Mouse (Mus musculus) lung, embryonic 14.5 days (tissue): Measurements from ENCODE around the gene 2310003L06Rik. TPM values are rescaled to one million over a fixed set of nuclear protein-coding genes. Genes with fewer than 3 reads are reported as not detected.

Experiments used
- ATAC-seq: fragments of 200-750 bp; cut with Nextera tagmentation; 2 replicates; pipeline ENCODE4 v1.8.0; 2017; ENCODE audit warnings: mild to moderate bottlenecking, moderate TSS enrichment, moderate library complexity; ENCODE audit not compliant: insufficient read depth
- DNase-seq: peaks from one replicate; pipeline ENCODE4 v3.0.0-alpha.2; 2015
- H3K27ac ChIP-seq: fragments of 300-500 bp; sonication (generic); 2 replicates; pipeline ENCODE4 v1.5.1; 2014; ENCODE audit warnings: low read depth, mild to moderate bottlenecking, moderate library complexity
- H3K27me3 ChIP-seq: fragments of 300-500 bp; sonication (generic); 2 replicates; pipeline ENCODE4 v1.6.1; 2014; ENCODE audit warnings: low read length, control low read depth; ENCODE audit not compliant: insufficient read depth
- H3K36me3 ChIP-seq: fragments of 300-500 bp; sonication (generic); 2 replicates; pipeline ENCODE4 v1.6.1; 2014; ENCODE audit warnings: control low read depth; ENCODE audit not compliant: insufficient read depth
- H3K4me1 ChIP-seq: fragments of 300-500 bp; sonication (generic); 2 replicates; pipeline ENCODE4 v1.6.1; 2014; ENCODE audit warnings: antibody characterized with exemption, control low read depth; ENCODE audit not compliant: insufficient read depth
- H3K4me2 ChIP-seq: fragments of 300-500 bp; sonication (generic); 2 replicates; pipeline ENCODE4 v1.6.1; 2014; ENCODE audit warnings: mild to moderate bottlenecking
- H3K4me3 ChIP-seq: fragments of 300-500 bp; sonication (generic); 2 replicates; pipeline ENCODE4 v1.5.1; 2014; ENCODE audit warnings: low read depth, low read length
- H3K9ac ChIP-seq: fragments of 300-500 bp; sonication (generic); 2 replicates; pipeline ENCODE4 v1.6.1; 2014
- H3K9me3 ChIP-seq: fragments of 300-500 bp; sonication (generic); 2 replicates; pipeline ENCODE4 v1.6.1; 2016; ENCODE audit warnings: low read depth, low read length, control low read depth
- CTCF ChIP-seq: IDR thresholded peaks from 2 replicates; pipeline ENCODE4 v1.5.1; 2016; ENCODE audit warnings: antibody characterized with exemption, low read depth
- WGBS: fragments of 180-500 bp; shearing (Covaris S2); extraction: QIAGEN DNeasy Blood & Tissue Kit; methylation state at CpG from one replicate; pipeline ENCODE4 v1.1.7; 2014; 5-methylcytosine and 5-hydroxymethylcytosine counted together
- polyA plus RNA-seq: library from polyadenylated mRNA; unstranded; fragments of >200 nt; fragmentation: Nextera tagmentation; extraction: Ambion mirVana; gene quantifications from 2 replicates; pipeline ENCODE4 v1.2.1, GENCODE M21; 2014

Gene 2310003L06Rik
- polyA plus RNA-seq = not detected in 2 replicates

- Histone ChIP-seq H3K4me1 (no peaks in the 10 kb centered on the region), H3K4me3 (no peak within 1 kb of the TSS), H3K27ac (no peak within 1 kb of the TSS), H3K9me3 (no peaks in the 10 kb centered on the region), H3K4me2 (no peak within 1 kb of the TSS), H3K36me3 (no peaks in the 10 kb centered on the region), H3K27me3 (no peaks in the 10 kb centered on the region), H3K9ac (no peak within 1 kb of the TSS)
- DNase-seq (no peak), ATAC-seq (no peak)
- no peak for TF ChIP-seq CTCF
- WGBS = 47% methylated on average over 2 of the region's 2 CpGs
Measured at GRCm38 (mm10) chr5:87969201-87969600, at the start of gene 2310003L06Rik, which contains the start of gene Gm28434. Gene 2310003L06Rik, plus strand, starts transcription at chr5:87969459. Gene Gm28434, plus strand, starts transcription at chr5:87969517.

- H3K9me3 ChIP-seq = no peaks in the 10 kb centered on the region
- no peaks in the 10 kb centered on the region for H3K4me1 ChIP-seq
- H3K27me3 ChIP-seq = no peaks in the 10 kb centered on the region
- no peak within 1 kb of the TSS for H3K9ac ChIP-seq
- ATAC-seq (no peak), DNase-seq (no peak)
- no peaks in the 10 kb centered on the region for H3K36me3 ChIP-seq
- no peak within 1 kb of the TSS for H3K4me3 ChIP-seq
- no peak within 1 kb of the TSS for H3K4me2 ChIP-seq
- TF ChIP-seq CTCF = no peak
- WGBS = 37% methylated on average over 5 of the region's 5 CpGs
- H3K27ac ChIP-seq = no peak within 1 kb of the TSS
Measured at GRCm38 (mm10) chr5:87925372-87925771, 43.9 kb upstream of the 2310003L06Rik start, which contains the start of gene Csn3. Gene Csn3, plus strand, starts transcription at chr5:87925579.

- no peaks in the 10 kb centered on the region for H3K4me1 ChIP-seq
- no peak for TF ChIP-seq CTCF
- H3K27me3 ChIP-seq = no peaks in the 10 kb centered on the region
- H3K4me2 ChIP-seq = no peak overlapping the region
- no peaks in the 10 kb centered on the region for H3K36me3 ChIP-seq
- H3K9me3 ChIP-seq = no peaks in the 10 kb centered on the region
- H3K9ac ChIP-seq = no peak overlapping the region
- DNase-seq (no peak), ATAC-seq (no peak)
- WGBS = 74% methylated on average over 1 of the region's 1 CpGs
- no peak overlapping the region for H3K27ac ChIP-seq
- H3K4me3 ChIP-seq = no peak overlapping the region
Measured at GRCm38 (mm10) chr5:87931603-87932002, 37.7 kb upstream of the 2310003L06Rik start.

- Histone ChIP-seq H3K9ac (no peak overlapping the region), H3K9me3 (no peaks in the 10 kb centered on the region), H3K27ac (no peak overlapping the region), H3K4me2 (no peak overlapping the region), H3K27me3 (no peaks in the 10 kb centered on the region), H3K4me3 (no peak overlapping the region), H3K36me3 (no peaks in the 10 kb centered on the region), H3K4me1 (no peaks in the 10 kb centered on the region)
- 0 out of 2 replicates have a peak, but pooled peaks have one; percentile 2 for TF ChIP-seq CTCF
- WGBS = 31% methylated on average over 3 of the region's 3 CpGs
- no peak for ATAC-seq
- peak; percentile 34 for DNase-seq
Measured at GRCm38 (mm10) chr5:87940752-87941151, 28.5 kb upstream of the 2310003L06Rik start.

GRCm38 (mm10) chr5:87942515-87942914, 26.7 kb upstream of the 2310003L06Rik start:
- no peak overlapping the region for H3K27ac ChIP-seq
- no peak for DNase-seq
- no peak overlapping the region for H3K9ac ChIP-seq
- H3K27me3 ChIP-seq = no peaks in the 10 kb centered on the region
- H3K9me3 ChIP-seq = no peaks in the 10 kb centered on the region
- H3K36me3 ChIP-seq = no peaks in the 10 kb centered on the region
- TF ChIP-seq CTCF = no peak
- ATAC-seq = no peak
- no peaks in the 10 kb centered on the region for H3K4me1 ChIP-seq
- no peak overlapping the region for H3K4me3 ChIP-seq
- no peak overlapping the region for H3K4me2 ChIP-seq

- DNase-seq (no peak), ATAC-seq (no peak)
- no peak overlapping the region for H3K27ac ChIP-seq
- no peak for TF ChIP-seq CTCF
- no peak overlapping the region for H3K4me2 ChIP-seq
- no peaks in the 10 kb centered on the region for H3K9me3 ChIP-seq
- no peaks in the 10 kb centered on the region for H3K36me3 ChIP-seq
- no peak overlapping the region for H3K4me3 ChIP-seq
- no peaks in the 10 kb centered on the region for H3K27me3 ChIP-seq
- H3K9ac ChIP-seq = no peak overlapping the region
- H3K4me1 ChIP-seq = no peaks in the 10 kb centered on the region
Measured at GRCm38 (mm10) chr5:87951836-87952235, 17.4 kb upstream of the 2310003L06Rik start.

- WGBS = 83% methylated on average over 3 of the region's 3 CpGs
- no peak within 1 kb of the TSS for H3K27ac ChIP-seq
- H3K9ac ChIP-seq = no peak within 1 kb of the TSS
- no peak for DNase-seq
- no peak within 1 kb of the TSS for H3K4me3 ChIP-seq
- no peaks in the 10 kb centered on the region for H3K4me1 ChIP-seq
- H3K9me3 ChIP-seq = no peaks in the 10 kb centered on the region
- no peak for TF ChIP-seq CTCF
- H3K36me3 ChIP-seq = no peaks in the 10 kb centered on the region
- no peak within 1 kb of the TSS for H3K4me2 ChIP-seq
- ATAC-seq = no peak
- no peaks in the 10 kb centered on the region for H3K27me3 ChIP-seq
Measured at GRCm38 (mm10) chr5:87979139-87979538, 9.9 kb downstream of the 2310003L06Rik start, which contains the start of gene Cabs1. Gene Cabs1, plus strand, starts transcription at chr5:87979439.
